Mouse (Mus musculus) MEL-GATA-1-ER (cell line): ENCODE measurements around the gene Olfr1247.
"Not testable (repeated sequence)": the region's sequence is repeated elsewhere in the genome, so short reads cannot be mapped to it uniquely, and the experiment has no call there.

Source experiments
- DNase-seq: peaks from one replicate; pipeline ENCODE4 v3.0.0-alpha.2; 2012; ENCODE audit warnings: low read depth; ENCODE audit errors: extremely low read depth

Gene Olfr1247

DNA sequence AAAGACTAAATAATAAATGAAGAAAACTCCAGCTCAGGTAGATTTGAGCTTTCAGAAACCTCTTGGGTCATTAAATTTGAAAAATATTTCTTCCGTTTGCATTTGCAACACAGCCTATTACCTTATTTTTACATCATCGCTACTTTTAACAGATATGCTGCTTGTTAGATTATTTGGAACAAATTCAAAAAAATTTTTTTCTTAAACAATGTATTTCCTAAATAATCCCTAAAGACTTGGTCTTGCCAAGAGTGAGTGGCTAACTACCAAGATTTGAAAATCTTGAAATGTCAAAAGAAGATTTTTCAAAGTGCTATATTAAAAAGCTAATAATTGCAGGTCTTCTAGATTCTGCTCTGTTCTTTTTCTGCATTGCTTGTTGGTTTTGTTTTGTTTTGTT, at the start of gene Olfr1247:
Gene Olfr1247 (minus strand): TSS at position 101 of the 400 bp plus-strand sequence.
- DNase-seq, result no peak

DNA sequence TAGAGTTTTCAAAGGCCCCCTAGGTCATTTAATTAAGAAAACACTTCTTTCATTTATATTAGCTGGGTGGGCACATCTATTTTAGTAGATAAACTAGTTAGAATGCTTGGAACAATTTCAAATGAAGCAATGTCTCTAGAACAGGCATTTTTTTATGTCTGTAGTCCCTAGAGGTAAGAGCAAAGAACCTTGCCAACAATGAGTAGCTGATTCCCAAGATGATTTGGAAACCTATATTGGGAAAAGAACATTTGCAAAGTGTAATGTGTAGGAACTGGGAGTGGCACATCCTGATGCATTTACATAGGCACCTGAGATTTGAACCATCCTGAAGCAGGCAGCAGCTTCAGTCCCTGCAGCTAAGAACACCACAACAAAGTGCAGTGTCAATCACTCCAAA, 47.4 kb upstream of the Olfr1247 start, which contains the start of gene Olfr1250:
Gene Olfr1250 (minus strand): TSS at position 101 of the 400 bp plus-strand sequence.
- DNase-seq, result no peak

- DNase-seq, result no peak
Observed at GRCm38 (mm10) chr2:89634883-89635282, 21.0 kb upstream of the Olfr1247 start, which contains the start of gene Olfr1249. Gene Olfr1249, minus strand, starts transcription at chr2:89634983.

DNA sequence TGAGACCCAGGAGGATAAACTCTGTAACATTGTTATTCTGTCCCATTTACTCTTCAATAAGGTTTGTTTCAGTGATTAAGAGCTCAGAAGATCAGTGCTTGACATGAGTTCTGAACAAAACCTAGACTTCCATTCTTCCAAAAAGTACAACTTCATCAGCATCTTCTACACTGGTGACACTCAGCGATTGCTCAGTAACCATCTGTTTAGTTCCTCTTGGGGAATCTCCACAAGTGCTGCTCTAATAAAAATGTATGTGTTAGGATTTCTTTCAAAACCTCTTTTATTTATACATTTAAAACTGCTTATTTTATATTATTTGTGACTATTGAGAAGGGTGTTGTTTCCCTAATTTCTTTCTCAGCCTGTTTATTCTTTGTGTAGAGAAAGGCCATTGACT, 4.2 kb upstream of the Olfr1247 start, which contains the start of gene Olfr1248:
Gene Olfr1248 (minus strand): TSS at position 101 of the 400 bp plus-strand sequence.
- DNase-seq, result not testable (repeated sequence)

DNA sequence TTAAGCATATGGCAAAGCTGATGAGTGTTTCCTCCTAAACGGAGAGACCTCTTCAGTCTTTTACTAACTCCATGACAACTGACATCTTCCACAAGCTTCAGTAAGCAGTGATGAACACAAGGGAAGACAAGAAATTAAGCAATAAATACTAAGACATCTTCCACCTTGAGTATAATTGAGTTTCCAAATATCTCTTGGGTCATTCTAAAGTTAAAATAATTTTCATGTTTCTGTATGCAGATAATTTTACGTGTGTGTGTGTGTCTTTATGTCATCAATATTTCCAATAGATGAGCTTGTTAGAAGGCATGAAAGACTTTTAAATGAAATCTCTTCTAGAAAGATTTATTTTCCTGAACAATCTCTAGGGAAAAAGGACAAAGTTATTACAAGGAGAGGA, 20.9 kb downstream of the Olfr1247 start, which contains the start of gene Olfr1246:
Gene Olfr1246 (minus strand): TSS at position 101 of the 400 bp plus-strand sequence.
- DNase-seq, result no peak

DNA sequence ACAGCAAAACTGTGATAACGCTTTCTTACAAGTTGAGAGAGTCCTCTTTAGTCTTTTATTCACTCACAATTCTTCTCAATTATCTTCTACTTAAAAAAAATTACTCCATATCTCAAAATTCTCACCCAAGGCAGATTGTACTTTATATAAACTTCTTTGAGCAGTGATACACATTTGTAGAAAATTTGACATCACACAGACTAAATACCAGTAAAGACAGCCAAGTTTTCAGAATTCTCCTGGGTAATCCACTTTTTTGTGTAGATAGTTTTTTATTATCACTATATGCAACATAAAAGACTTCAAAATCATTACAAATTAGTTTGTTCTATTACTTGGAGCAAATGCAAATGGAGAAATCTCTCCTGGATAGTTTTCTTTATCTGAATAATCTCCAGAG, 35.6 kb downstream of the Olfr1247 start, which contains the start of gene Olfr1245:
Gene Olfr1245 (minus strand): TSS at position 101 of the 400 bp plus-strand sequence.
- DNase-seq, result no peak

GRCm38 (mm10) chr2:89562706-89563105, 51.2 kb downstream of the Olfr1247 start:
- DNase-seq, result not testable (repeated sequence)
